Mouse (Mus musculus) central nervous system, embryonic 14 days (tissue): ENCODE data around the gene Kcng1. TPM values are rescaled to one million over a fixed set of nuclear protein-coding genes. Genes with fewer than 3 reads are reported as not detected.

Source experiments
- polyA plus RNA-seq: library from polyadenylated mRNA; depleted of rRNA; stranded (reverse); fragments of >200 nt; gene quantifications from 2 replicates; pipeline ENCODE4 v1.2.3, GENCODE M21; 2012; rRNA removed

Gene Kcng1
- 2.6 and 4.7 TPM in 2 replicates for polyA plus RNA-seq

DNA sequence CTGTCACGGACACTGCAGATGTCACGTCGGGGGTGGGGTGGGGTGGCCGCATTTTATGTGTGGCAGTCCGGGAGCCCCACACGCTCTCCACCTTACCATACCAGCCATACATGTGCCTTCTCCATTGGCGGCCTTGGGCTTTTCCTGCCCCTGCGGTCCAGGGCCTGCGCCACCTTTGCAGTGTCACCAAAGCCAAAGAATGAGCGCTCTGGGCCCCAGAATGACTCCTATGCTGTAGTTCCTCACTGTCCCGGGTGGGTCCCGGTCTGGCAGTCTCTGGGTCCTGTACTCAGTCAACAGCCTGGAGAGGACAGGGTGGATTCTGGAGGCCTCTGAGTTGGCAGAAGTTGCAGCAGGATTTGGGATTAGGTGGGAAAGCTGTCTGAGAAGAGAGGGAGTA is at the start of gene Kcng1:
Kcng1 (minus strand) TSS at position 155 of the 400 bp plus-strand sequence.

DNA sequence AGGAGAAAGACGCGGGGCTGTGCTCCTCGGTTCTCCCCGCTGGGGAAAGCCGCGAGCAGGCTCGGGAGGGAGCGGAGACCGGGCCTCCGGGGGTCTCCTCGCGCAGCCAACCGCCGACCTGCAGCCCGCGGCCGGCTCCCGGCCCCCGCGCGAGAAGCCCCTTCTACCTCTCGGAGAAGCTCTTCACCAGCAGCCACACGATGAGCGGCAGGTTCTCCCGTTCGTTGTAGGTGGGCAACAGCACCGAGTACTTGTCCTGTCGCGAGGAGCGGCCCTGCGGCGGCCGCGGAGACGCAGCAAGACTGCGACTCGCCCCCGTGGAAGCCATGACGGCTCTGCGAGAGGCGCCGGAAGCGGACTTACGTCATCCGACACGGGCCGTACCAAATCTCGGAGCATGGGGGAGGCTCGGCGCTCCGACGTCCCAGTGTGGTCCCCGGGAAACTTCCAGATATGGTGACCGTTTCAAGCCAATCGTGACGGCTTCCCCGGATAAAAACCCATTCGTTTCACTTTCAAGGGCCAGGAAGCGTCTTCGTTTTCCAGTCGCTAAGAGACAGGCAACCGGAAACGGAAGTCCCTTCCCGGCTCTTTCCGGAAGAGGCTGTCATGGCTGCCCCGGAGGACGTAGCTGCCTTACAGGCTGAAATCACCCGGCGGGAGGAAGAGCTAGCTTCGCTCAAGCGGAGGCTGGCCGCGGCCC is 51.4 kb downstream of the Kcng1 start, which contains the start of the genes Gm20716, Dpm1 and Mocs3:
Gm20716 (minus strand) TSS at position 339 of the 703 bp plus-strand sequence.
Dpm1 (minus strand) TSS at position 566 of the 703 bp plus-strand sequence.
Mocs3 (plus strand) TSS at position 597 of the 703 bp plus-strand sequence.

Other genes starting within 250 kb of the Kcng1 start
- 8.0 and 8.3 TPM in 2 replicates for gene Pard6b, start 200.7 kb downstream of the Kcng1 start, polyA plus RNA-seq
- gene Adnp, start 74.6 kb downstream of the Kcng1 start, polyA plus RNA-seq = 82.2 and 83.7 TPM in 2 replicates
- 30.1 and 34.8 TPM in 2 replicates for gene Gm20716, start 51.4 kb downstream of the Kcng1 start, polyA plus RNA-seq
- gene Dpm1, start 51.1 kb downstream of the Kcng1 start, polyA plus RNA-seq = 17.0 and 18.6 TPM in 2 replicates
- gene Mocs3, start 51.1 kb downstream of the Kcng1 start, polyA plus RNA-seq = 13.0 and 14.3 TPM in 2 replicates